Mouse (Mus musculus): ENCODE results near the gene Osbp. TPM values are rescaled to one million over a fixed set of nuclear protein-coding genes. Genes with fewer than 3 reads are reported as not detected.

The Osbp gene
- 19.4 TPM for polyA plus RNA-seq (2014; fragmentation: Illumina TruSeq; extraction: RNeasy Lipid Tissue Mini Kit (QIAGEN cat#74804); ENCODE audit: low read depth, low replicate concordance)

GRCm38 (mm10) chr19:11965023-11965942 is at the start of gene Osbp:
Gene Osbp, plus strand, starts transcription at chr19:11965941.

DNA sequence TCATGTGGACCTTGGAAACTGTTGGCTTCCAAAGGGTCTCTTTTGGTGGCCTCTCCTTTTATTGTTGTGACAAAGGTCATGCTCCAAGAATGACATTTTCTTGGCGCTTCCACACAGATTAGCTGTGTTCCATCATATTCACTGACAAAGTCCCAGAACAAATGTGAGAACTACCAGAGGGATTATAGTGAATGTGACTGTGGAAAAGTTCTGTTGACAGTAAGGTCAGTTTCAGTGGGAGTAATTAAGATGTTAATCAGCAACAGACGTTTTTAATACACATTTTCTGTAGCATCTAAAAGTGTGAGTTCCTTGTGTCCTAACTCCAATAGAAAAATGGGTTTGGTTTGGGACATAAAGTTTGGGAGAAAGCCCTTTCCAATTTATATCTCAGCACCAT is 75.5 kb downstream of the Osbp start, which contains the start of gene Olfr1423:
TSS of gene Olfr1423 (minus strand) at position 101 of the 400 bp plus-strand sequence.

Other genes with a start within 250 kb of the Osbp start
- gene Gif, start 218.4 kb upstream of the Osbp start, polyA plus RNA-seq (2014; fragmentation: Illumina TruSeq; extraction: RNeasy Lipid Tissue Mini Kit (QIAGEN cat#74804); ENCODE audit: low read depth, low replicate concordance), result not detected
- 35.4 TPM for gene Mrpl16, start 195.6 kb upstream of the Osbp start, polyA plus RNA-seq (2014; fragmentation: Illumina TruSeq; extraction: RNeasy Lipid Tissue Mini Kit (QIAGEN cat#74804); ENCODE audit: low read depth, low replicate concordance)
- gene Stx3, start 146.5 kb upstream of the Osbp start, polyA plus RNA-seq (2014; fragmentation: Illumina TruSeq; extraction: RNeasy Lipid Tissue Mini Kit (QIAGEN cat#74804); ENCODE audit: low read depth, low replicate concordance), result 1.8 TPM
- not detected for gene Olfr1417, start 126.7 kb upstream of the Osbp start, polyA plus RNA-seq (2014; fragmentation: Illumina TruSeq; extraction: RNeasy Lipid Tissue Mini Kit (QIAGEN cat#74804); ENCODE audit: low read depth, low replicate concordance)
- gene Olfr1418, start 104.9 kb upstream of the Osbp start, polyA plus RNA-seq (2014; fragmentation: Illumina TruSeq; extraction: RNeasy Lipid Tissue Mini Kit (QIAGEN cat#74804); ENCODE audit: low read depth, low replicate concordance), result not detected
- gene Olfr1419, start 90.8 kb upstream of the Osbp start, polyA plus RNA-seq (2014; fragmentation: Illumina TruSeq; extraction: RNeasy Lipid Tissue Mini Kit (QIAGEN cat#74804); ENCODE audit: low read depth, low replicate concordance), result not detected
- not detected for gene Olfr1420, start 79.4 kb upstream of the Osbp start, polyA plus RNA-seq (2014; fragmentation: Illumina TruSeq; extraction: RNeasy Lipid Tissue Mini Kit (QIAGEN cat#74804); ENCODE audit: low read depth, low replicate concordance)
- gene Patl1, start 53.5 kb upstream of the Osbp start, polyA plus RNA-seq (2014; fragmentation: Illumina TruSeq; extraction: RNeasy Lipid Tissue Mini Kit (QIAGEN cat#74804); ENCODE audit: low read depth, low replicate concordance), result 16.1 TPM
- not detected for gene Olfr1423, start 75.4 kb downstream of the Osbp start, polyA plus RNA-seq (2014; fragmentation: Illumina TruSeq; extraction: RNeasy Lipid Tissue Mini Kit (QIAGEN cat#74804); ENCODE audit: low read depth, low replicate concordance)
- gene Olfr1424, start 96.7 kb downstream of the Osbp start, polyA plus RNA-seq (2014; fragmentation: Illumina TruSeq; extraction: RNeasy Lipid Tissue Mini Kit (QIAGEN cat#74804); ENCODE audit: low read depth, low replicate concordance), result not detected
- gene Olfr1425, start 111.8 kb downstream of the Osbp start, polyA plus RNA-seq (2014; fragmentation: Illumina TruSeq; extraction: RNeasy Lipid Tissue Mini Kit (QIAGEN cat#74804); ENCODE audit: low read depth, low replicate concordance), result not detected
- gene Olfr1426, start 126.1 kb downstream of the Osbp start, polyA plus RNA-seq (2014; fragmentation: Illumina TruSeq; extraction: RNeasy Lipid Tissue Mini Kit (QIAGEN cat#74804); ENCODE audit: low read depth, low replicate concordance), result not detected
- gene Olfr1427, start 137.4 kb downstream of the Osbp start, polyA plus RNA-seq (2014; fragmentation: Illumina TruSeq; extraction: RNeasy Lipid Tissue Mini Kit (QIAGEN cat#74804); ENCODE audit: low read depth, low replicate concordance), result not detected
- not detected for gene Olfr1428, start 150.0 kb downstream of the Osbp start, polyA plus RNA-seq (2014; fragmentation: Illumina TruSeq; extraction: RNeasy Lipid Tissue Mini Kit (QIAGEN cat#74804); ENCODE audit: low read depth, low replicate concordance)
- not detected for gene Olfr76, start 157.3 kb downstream of the Osbp start, polyA plus RNA-seq (2014; fragmentation: Illumina TruSeq; extraction: RNeasy Lipid Tissue Mini Kit (QIAGEN cat#74804); ENCODE audit: low read depth, low replicate concordance)
- not detected for gene Olfr1555-ps1, start 204.2 kb downstream of the Osbp start, polyA plus RNA-seq (2014; fragmentation: Illumina TruSeq; extraction: RNeasy Lipid Tissue Mini Kit (QIAGEN cat#74804); ENCODE audit: low read depth, low replicate concordance)
- not detected for gene Olfr1431, start 234.7 kb downstream of the Osbp start, polyA plus RNA-seq (2014; fragmentation: Illumina TruSeq; extraction: RNeasy Lipid Tissue Mini Kit (QIAGEN cat#74804); ENCODE audit: low read depth, low replicate concordance)